Mouse (Mus musculus): Measurements from ENCODE around the gene Poc1a. TPM values are rescaled to one million over a fixed set of nuclear protein-coding genes. Genes with fewer than 3 reads are reported as not detected.

The Poc1a gene
- total and polyA plus RNA-seq, 3 experiments, result 24.5 to 46.7 (median 31.9) TPM

DNA sequence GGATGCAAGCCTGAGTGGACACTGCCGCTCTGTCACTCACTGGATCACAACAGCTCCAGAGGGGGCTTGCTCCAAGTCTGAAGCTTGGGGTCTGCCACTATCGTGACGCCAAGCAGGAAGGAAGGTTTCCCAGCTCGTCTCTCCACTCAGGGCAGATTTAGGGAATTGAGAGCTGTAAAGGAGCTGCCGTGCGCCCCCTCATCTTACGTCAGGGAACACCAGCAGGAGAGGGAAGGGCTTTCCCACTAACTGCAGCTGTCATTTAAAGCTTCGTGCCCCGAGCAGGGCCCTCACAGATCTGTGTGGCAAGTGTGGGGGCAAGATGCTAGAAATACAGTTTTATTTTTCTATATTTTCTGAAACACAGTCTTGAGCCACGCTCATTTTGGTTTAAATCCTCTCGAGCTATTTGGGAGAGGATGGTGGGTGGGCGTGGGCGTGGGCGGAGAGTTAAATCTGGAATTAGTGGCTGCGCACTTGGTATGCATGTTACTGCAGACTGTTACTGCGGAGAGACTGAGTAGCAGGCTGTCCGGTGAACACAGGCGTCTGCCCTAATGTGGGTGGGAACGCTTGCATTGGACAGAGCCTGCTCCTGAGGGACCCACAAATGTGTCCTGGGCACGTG is 19.4 kb downstream of the Poc1a start:
- Histone ChIP-seq H3K36me3 (replicated peaks in 1 of 2; ENCODE audit: control insufficient read depth in 1 of 2, insufficient read depth in 1 of 2, low read length in 1 of 2) (peaks cover 31 to 95% of the 10 kb centered on the region in 2 experiments), H3K27ac (ENCODE audit: insufficient read depth, low read depth) (no peak overlapping the region), H3K4me1 (ENCODE audit: control insufficient read depth in 1 of 2, insufficient read depth in 2 of 2) (peaks cover 2 to 18% of the 10 kb centered on the region in 2 experiments; a peak in 2 of 4 replicates), H3K79me2 (replicated peaks; ENCODE audit: control insufficient read depth, extremely low read depth, insufficient read depth, poor library complexity, severe bottlenecking) (no peaks in the 10 kb centered on the region), H3K9ac (ENCODE audit: insufficient read depth, low read depth) (no peak overlapping the region), H3K9me3 (replicated peaks; ENCODE audit: low read length) (no peaks in the 10 kb centered on the region), H3K4me2 (ENCODE audit: insufficient read depth, low read depth, poor library complexity, severe bottlenecking) (no peak overlapping the region), H3K27me3 (replicated peaks) (no peaks in the 10 kb centered on the region), H3K4me3 (replicated peaks in 1 of 3; ENCODE audit: low read depth in 2 of 3, low read length in 2 of 3, poor library complexity in 1 of 3) (no peak overlapping the region)
- TF ChIP-seq NELFE (IDR thresholded peaks at IDR 0.05; ENCODE audit: low read depth, low read length) (no peak), CHD1 (IDR thresholded peaks at IDR 0.05; ENCODE audit: low read depth, low read length) (no peak), HCFC1 (IDR thresholded peaks at IDR 0.05; ENCODE audit: low read depth, low read length) (no peak), MAZ (IDR thresholded peaks at IDR 0.05; ENCODE audit: low read depth, low read length) (no peak), RCOR1 (conservative IDR thresholded peaks at IDR 0.05; ENCODE audit: low read depth, low read length) (no peak), JUN (IDR thresholded peaks at IDR 0.05; ENCODE audit: insufficient read depth, low read depth, low read length) (no peak), MAFK (IDR thresholded peaks at IDR 0.05; ENCODE audit: insufficient replicate concordance, low read length) (no peak)
- in situ Hi-C loops (cut with MboI; ENCODE audit: low pct_ligation_motif_present, low pct_unique_long_range_greater_than_20kb, low sequenced_read_pairs) (no loop called here), dilution Hi-C loops (cut with MboI; ENCODE audit: extremely low pct_ligation_motif_present, extremely low pct_unique_long_range_greater_than_20kb, low sequenced_read_pairs) (no loop called here)
- no peak for DNase-seq (ENCODE audit: extremely low read depth)

DNA sequence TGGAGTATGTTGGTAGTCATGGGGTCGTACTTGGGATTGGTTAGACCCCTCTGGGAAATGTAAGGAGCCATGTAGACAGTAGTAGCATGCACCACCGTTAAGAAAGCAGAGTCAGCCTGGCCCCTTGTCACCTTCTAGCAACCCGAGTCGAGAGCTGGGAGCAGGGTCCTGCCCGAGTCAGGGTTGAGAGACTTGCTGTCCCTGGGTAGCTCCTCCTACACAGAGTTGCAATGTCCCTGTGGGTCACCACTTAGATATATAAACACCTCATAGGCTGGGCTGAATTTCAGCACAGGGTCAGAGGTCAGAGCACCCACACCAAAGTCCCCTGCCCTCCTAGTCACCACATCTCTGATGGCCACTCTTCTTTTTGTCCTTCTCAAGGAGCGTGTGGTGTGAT is 20.1 kb downstream of the Poc1a start:
- in situ Hi-C loops (cut with MboI; ENCODE audit: low pct_ligation_motif_present, low pct_unique_long_range_greater_than_20kb, low sequenced_read_pairs) (no loop called here), dilution Hi-C loops (cut with MboI; ENCODE audit: extremely low pct_ligation_motif_present, extremely low pct_unique_long_range_greater_than_20kb, low sequenced_read_pairs) (no loop called here)
- Histone ChIP-seq H3K27me3 (replicated peaks) (no peaks in the 10 kb centered on the region), H3K4me3 (replicated peaks in 1 of 3; ENCODE audit: low read depth in 2 of 3, low read length in 2 of 3, poor library complexity in 1 of 3) (no peak overlapping the region), H3K9ac (ENCODE audit: insufficient read depth, low read depth) (no peak overlapping the region), H3K4me1 (ENCODE audit: control insufficient read depth in 1 of 2, insufficient read depth in 2 of 2) (peaks cover 2 to 18% of the 10 kb centered on the region in 2 experiments; a peak in 2 of 4 replicates), H3K36me3 (replicated peaks in 1 of 2; ENCODE audit: control insufficient read depth in 1 of 2, insufficient read depth in 1 of 2, low read length in 1 of 2) (peaks cover 32 to 94% of the 10 kb centered on the region in 2 experiments), H3K4me2 (ENCODE audit: insufficient read depth, low read depth, poor library complexity, severe bottlenecking) (no peak overlapping the region), H3K27ac (ENCODE audit: insufficient read depth, low read depth) (no peak overlapping the region), H3K9me3 (replicated peaks; ENCODE audit: low read length) (no peaks in the 10 kb centered on the region), H3K79me2 (replicated peaks; ENCODE audit: control insufficient read depth, extremely low read depth, insufficient read depth, poor library complexity, severe bottlenecking) (no peaks in the 10 kb centered on the region)
- no peak for DNase-seq (ENCODE audit: extremely low read depth)
- TF ChIP-seq ZKSCAN1 (IDR thresholded peaks at IDR 0.05; ENCODE audit: borderline replicate concordance, low read depth, low read length) (no peak), BHLHE40 (IDR thresholded peaks at IDR 0.05; ENCODE audit: low read depth, low read length) (no peak), ZC3H11A (IDR thresholded peaks at IDR 0.05; ENCODE audit: low read depth, low read length) (no peak), MYC (IDR thresholded peaks at IDR 0.05; ENCODE audit: low read depth, low read length) (no peak), SMC3 (IDR thresholded peaks at IDR 0.05; ENCODE audit: low read depth, low read length) (no peak), CHD2 (IDR thresholded peaks at IDR 0.05; ENCODE audit: low read length) (no peak), RAD21 (IDR thresholded peaks at IDR 0.05; ENCODE audit: low read depth, low read length) (no peak), MXI1 (IDR thresholded peaks at IDR 0.05; ENCODE audit: low read depth, low read length) (no peak), UBTF (IDR thresholded peaks at IDR 0.05; ENCODE audit: low read depth, low read length) (no peak), NRF1 (IDR thresholded peaks at IDR 0.05; ENCODE audit: low read depth, low read length) (no peak), MAFK (IDR thresholded peaks at IDR 0.05; ENCODE audit: insufficient replicate concordance, low read length) (no peak), MAZ (IDR thresholded peaks at IDR 0.05; ENCODE audit: low read depth, low read length) (no peak), TBP (conservative IDR thresholded peaks at IDR 0.05; ENCODE audit: low read depth, low read length) (no peak), MAX (IDR thresholded peaks at IDR 0.05; ENCODE audit: low read length) (no peak), USF1 (IDR thresholded peaks at IDR 0.05; ENCODE audit: low read depth, low read length) (no peak)
